8 mouse cellular contexts compared by ENCODE assay signal in genomic region chr3:68495096-68495735, GRCm38 (mm10).
DNase-seq lines count a peak whose midpoint lies in the region; ATAC-seq and TF ChIP-seq lines count a peak whose summit lies in the region.

No protein-coding gene starts in this region.

- peak; percentile 91 for DNase-seq in Muller cell, postnatal 12 days (ENCODE audit: inconsistent ontology term)
- DNase-seq in brain, embryonic 14.5 days (ENCODE audit: low read depth), result peak; percentile 66
- DNase-seq in kidney, postnatal 25 days, result peak; percentile 63 to 78
- no peak for DNase-seq in T-cell, adult 2 months (ENCODE audit: low spot score)

- no peaks in the 10 kb centered on the region for H3K36me3 ChIP-seq in forebrain, embryonic 13.5 days (ENCODE audit: poor library complexity, severe bottlenecking)
- H3K36me3 ChIP-seq in heart, embryonic 15.5 days, result no peaks in the 10 kb centered on the region
- no peaks in the 10 kb centered on the region for H3K36me3 ChIP-seq in liver, embryonic 16.5 days (ENCODE audit: control insufficient read depth, insufficient read depth)
- H3K36me3 ChIP-seq in neural tube, embryonic 15.5 days, result no peaks in the 10 kb centered on the region

- peak overlapping the region; percentile 78 for H3K9ac ChIP-seq in forebrain, embryonic 13.5 days
- peak overlapping the region; percentile 89 for H3K9ac ChIP-seq in heart, embryonic 15.5 days
- H3K9ac ChIP-seq in liver, embryonic 16.5 days (ENCODE audit: low read depth, low read length), result peak overlapping the region; percentile 36; the same call in 1 of the 2 replicates
- H3K9ac ChIP-seq in neural tube, embryonic 15.5 days (replicated peaks), result peak overlapping the region; percentile 71

- H3K9me3 ChIP-seq in forebrain, embryonic 13.5 days (replicated peaks), result no peaks in the 10 kb centered on the region
- no peaks in the 10 kb centered on the region for H3K9me3 ChIP-seq in heart, embryonic 15.5 days (replicated peaks)
- H3K9me3 ChIP-seq in liver, embryonic 16.5 days (replicated peaks; ENCODE audit: control insufficient read depth, low read length), result no peaks in the 10 kb centered on the region
- no peaks in the 10 kb centered on the region for H3K9me3 ChIP-seq in neural tube, embryonic 15.5 days (replicated peaks)

- peaks cover 24% of the 10 kb centered on the region for H3K27me3 ChIP-seq in forebrain, embryonic 13.5 days
- no peaks in the 10 kb centered on the region for H3K27me3 ChIP-seq in heart, embryonic 15.5 days
- peaks cover 36% of the 10 kb centered on the region for H3K27me3 ChIP-seq in liver, embryonic 16.5 days (ENCODE audit: control insufficient read depth, insufficient read depth, low read depth, low read length)
- H3K27me3 ChIP-seq in neural tube, embryonic 15.5 days (replicated peaks), result 0 out of 2 replicates have a peak, but pooled peaks cover 5% of the 10 kb centered on the region

- no peak for TF ChIP-seq POLR2A in brain, embryonic 14.5 days (IDR thresholded peaks at IDR 0.05; ENCODE audit: borderline replicate concordance, extremely low read depth, insufficient read depth, insufficient read length, poor library complexity, severe bottlenecking)

- under 1% methylated on average over 33 of the region's 38 CpGs for WGBS in forebrain, embryonic 13.5 days
- whole genome bisulfite sequencing in heart, embryonic 15.5 days, result under 1% methylated on average over 38 of the region's 38 CpGs
- under 1% methylated on average over 38 of the region's 38 CpGs for WGBS in liver, embryonic 16.5 days (ENCODE audit: insufficient replicate concordance)
- under 1% methylated on average over 38 of the region's 38 CpGs for WGBS in neural tube, embryonic 15.5 days

- peak; percentile 54 for ATAC-seq in forebrain, embryonic 13.5 days
- peak; percentile 15 for ATAC-seq in heart, embryonic 15.5 days (replicated peaks; ENCODE audit: insufficient number of reproducible peaks, insufficient read depth, low FRiP score, low read depth)
- no peak for ATAC-seq in liver, embryonic 16.5 days (ENCODE audit: low read depth)
- ATAC-seq in neural tube, embryonic 15.5 days (ENCODE audit: low FRiP score), result peak; percentile 51

- H3K4me1 ChIP-seq in forebrain, embryonic 13.5 days, result peaks cover 19% of the 10 kb centered on the region
- peaks cover 37% of the 10 kb centered on the region for H3K4me1 ChIP-seq in heart, embryonic 15.5 days (replicated peaks)
- H3K4me1 ChIP-seq in liver, embryonic 16.5 days (ENCODE audit: control insufficient read depth, low read depth, low read length), result peaks cover 30% of the 10 kb centered on the region
- H3K4me1 ChIP-seq in neural tube, embryonic 15.5 days, result peaks cover 39% of the 10 kb centered on the region

- no peak overlapping the region for H3K27ac ChIP-seq in forebrain, embryonic 13.5 days
- H3K27ac ChIP-seq in heart, embryonic 15.5 days, result peak overlapping the region; percentile 98
- H3K27ac ChIP-seq in liver, embryonic 16.5 days (ENCODE audit: low read length), result no peak overlapping the region
- peak overlapping the region; percentile 86 for H3K27ac ChIP-seq in neural tube, embryonic 15.5 days (replicated peaks)

- H3K4me3 ChIP-seq in forebrain, embryonic 13.5 days, result peak overlapping the region; percentile 65
- H3K4me3 ChIP-seq in heart, embryonic 15.5 days, result peak overlapping the region; percentile 87
- peak overlapping the region; percentile 65 for H3K4me3 ChIP-seq in liver, embryonic 16.5 days (ENCODE audit: low read depth, low read length)
- peak overlapping the region; percentile 81 for H3K4me3 ChIP-seq in neural tube, embryonic 15.5 days (replicated peaks)

- peak overlapping the region; percentile 99 for H3K4me2 ChIP-seq in forebrain, embryonic 13.5 days
- peak overlapping the region; percentile 87 for H3K4me2 ChIP-seq in heart, embryonic 15.5 days
- H3K4me2 ChIP-seq in liver, embryonic 16.5 days (ENCODE audit: low read depth, low read length), result peak overlapping the region; percentile 88
- peak overlapping the region; percentile 93 for H3K4me2 ChIP-seq in neural tube, embryonic 15.5 days

- no peak for TF ChIP-seq CTCF in brain, embryonic 14.5 days (IDR thresholded peaks at IDR 0.05; ENCODE audit: borderline replicate concordance, extremely low read depth, insufficient read depth, insufficient read length)

Comparison
In these comparisons a context has a peak if more than half of its experiments do, and no peak if none do; other contexts are left out.
1. H3K27ac ChIP-seq: peak in heart, embryonic 15.5 days (single experiment) and neural tube, embryonic 15.5 days (single experiment); none in forebrain, embryonic 13.5 days (single experiment) and liver, embryonic 16.5 days (single experiment).
2. H3K9ac ChIP-seq: peak in every context shown above with its lines; median percentile 89 in heart, embryonic 15.5 days; 78 in forebrain, embryonic 13.5 days; 71 in neural tube, embryonic 15.5 days; 36 in liver, embryonic 16.5 days.
3. Peak in every context shown above with its lines, with median percentiles within 50 percentile points of each other: H3K4me2 ChIP-seq and H3K4me3 ChIP-seq.